Mouse (Mus musculus): ENCODE measurements around the gene Ptchd3. TPM values are rescaled to one million over a fixed set of nuclear protein-coding genes. Genes with fewer than 3 reads are reported as not detected.
A peak's percentile ranks its signal among the peaks of the same experiment; 100 is the strongest.

The Ptchd3 gene
- 0.08 and 0.21 TPM in 2 replicates for polyA plus RNA-seq (2015; fragmentation: Nextera tagmentation; extraction: Ambion mirVana)

DNA sequence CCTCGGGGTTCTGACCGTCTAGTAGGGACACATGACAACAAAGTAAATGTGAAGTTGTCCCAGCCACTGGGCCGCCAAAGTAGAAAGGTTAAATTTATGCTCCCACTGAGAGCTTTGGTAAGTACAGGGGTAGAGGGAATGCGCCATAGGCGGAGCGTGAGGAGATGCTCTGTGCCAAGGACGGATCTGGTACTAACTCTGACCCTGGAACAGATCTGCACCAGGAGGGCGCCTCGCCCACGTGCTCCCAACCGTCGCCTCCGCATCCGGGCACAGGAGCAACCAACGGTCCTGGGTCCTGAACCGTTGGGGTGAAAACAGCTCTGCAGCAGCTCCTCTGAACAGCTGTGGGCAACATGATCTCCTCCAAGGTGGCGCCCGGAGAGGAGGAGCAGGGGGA is at the start of gene Ptchd3:
TSS of gene Ptchd3 (plus strand) at position 301 of the 400 bp plus-strand sequence.
- H3K9ac ChIP-seq (ENCODE audit: low read length): no peak within 1 kb of the TSS
- no peaks in the 10 kb centered on the region for H3K4me1 ChIP-seq (replicated peaks; ENCODE audit: control insufficient read depth, insufficient read depth, low read length)
- no peak within 1 kb of the TSS for H3K27ac ChIP-seq (ENCODE audit: low read length)
- peak within 1 kb of the TSS; percentile 27; the same call in 1 of the 2 replicates for H3K4me2 ChIP-seq (ENCODE audit: low read depth, low read length)
- ATAC-seq (ENCODE audit: low read depth): no peak
- no peaks in the 10 kb centered on the region; the same call in 1 of the 2 replicates for H3K27me3 ChIP-seq (ENCODE audit: control insufficient read depth, insufficient read depth, low read depth, low read length)
- peaks cover 4% of the 10 kb centered on the region for H3K9me3 ChIP-seq (ENCODE audit: control insufficient read depth, low read length)
- no peak within 1 kb of the TSS for H3K4me3 ChIP-seq (ENCODE audit: low read length)
- 53% methylated on average over 18 of the region's 18 CpGs for WGBS
- no peaks in the 10 kb centered on the region for H3K36me3 ChIP-seq (ENCODE audit: control insufficient read depth, insufficient read depth, low read length)

DNA sequence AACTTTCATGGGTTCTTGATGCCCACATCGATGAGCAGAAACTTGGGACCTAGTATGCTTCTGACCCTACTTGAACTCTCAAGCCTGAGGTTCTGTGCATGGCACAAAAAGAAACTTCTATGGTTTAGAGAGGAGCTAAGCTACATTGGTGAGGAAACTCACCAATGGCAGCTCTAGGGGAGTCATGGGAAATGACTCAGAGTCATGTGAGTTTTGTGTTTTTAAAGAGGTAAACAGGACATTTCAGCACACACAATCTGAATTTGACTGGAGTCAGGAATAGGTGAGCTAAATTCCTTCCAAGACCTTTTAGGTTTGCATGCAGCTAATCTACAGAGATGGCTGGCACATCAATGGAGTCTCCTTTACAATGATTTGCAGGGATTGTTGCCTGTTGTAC is 48.2 kb upstream of the Ptchd3 start:
- Histone ChIP-seq H3K4me1 (replicated peaks; ENCODE audit: control insufficient read depth, insufficient read depth, low read length) (no peaks in the 10 kb centered on the region), H3K27me3 (ENCODE audit: control insufficient read depth, insufficient read depth, low read depth, low read length) (no peaks in the 10 kb centered on the region), H3K9ac (ENCODE audit: low read length) (no peak overlapping the region), H3K4me2 (ENCODE audit: low read depth, low read length) (no peak overlapping the region), H3K4me3 (ENCODE audit: low read length) (no peak overlapping the region), H3K36me3 (ENCODE audit: control insufficient read depth, insufficient read depth, low read length) (no peaks in the 10 kb centered on the region), H3K9me3 (ENCODE audit: control insufficient read depth, low read length) (no peaks in the 10 kb centered on the region), H3K27ac (ENCODE audit: low read length) (no peak overlapping the region)
- WGBS: 83% methylated on average over 1 of the region's 1 CpGs
- ATAC-seq (ENCODE audit: low read depth): no peak

GRCm38 (mm10) chr11:121787456-121787855 is 42.6 kb upstream of the Ptchd3 start:
- Histone ChIP-seq H3K27me3 (ENCODE audit: control insufficient read depth, insufficient read depth, low read depth, low read length) (no peaks in the 10 kb centered on the region), H3K4me3 (ENCODE audit: low read length) (no peak overlapping the region), H3K9ac (ENCODE audit: low read length) (no peak overlapping the region), H3K4me2 (ENCODE audit: low read depth, low read length) (no peak overlapping the region), H3K27ac (ENCODE audit: low read length) (no peak overlapping the region), H3K36me3 (ENCODE audit: control insufficient read depth, insufficient read depth, low read length) (no peaks in the 10 kb centered on the region), H3K4me1 (replicated peaks; ENCODE audit: control insufficient read depth, insufficient read depth, low read length) (no peaks in the 10 kb centered on the region; the same call in 1 of the 2 replicates), H3K9me3 (ENCODE audit: control insufficient read depth, low read length) (no peaks in the 10 kb centered on the region)
- no peak for ATAC-seq (ENCODE audit: low read depth)

DNA sequence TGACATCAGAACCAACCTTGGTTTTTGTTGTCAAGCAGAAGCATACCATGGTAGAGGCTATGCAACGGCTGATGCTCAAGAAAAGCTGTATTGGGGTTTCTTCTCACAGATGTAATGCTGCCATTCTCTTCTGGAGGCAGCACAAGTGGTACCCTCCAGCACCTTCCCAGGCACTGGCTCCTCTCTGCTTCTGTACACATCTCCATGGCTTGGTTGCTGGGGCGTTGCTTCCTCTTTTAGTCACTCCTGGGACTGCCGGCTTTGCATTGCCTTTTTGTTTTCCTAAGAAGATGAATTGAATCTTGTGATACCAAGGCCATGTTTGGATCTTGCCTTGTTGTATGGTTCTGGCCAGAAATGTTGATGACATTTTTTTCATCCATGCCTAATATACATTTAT is 40.5 kb upstream of the Ptchd3 start:
- no peak overlapping the region for H3K4me2 ChIP-seq (ENCODE audit: low read depth, low read length)
- no peak for ATAC-seq (ENCODE audit: low read depth)
- H3K9ac ChIP-seq (ENCODE audit: low read length): no peak overlapping the region
- no peaks in the 10 kb centered on the region for H3K27me3 ChIP-seq (ENCODE audit: control insufficient read depth, insufficient read depth, low read depth, low read length)
- no peaks in the 10 kb centered on the region for H3K36me3 ChIP-seq (ENCODE audit: control insufficient read depth, insufficient read depth, low read length)
- H3K9me3 ChIP-seq (ENCODE audit: control insufficient read depth, low read length): no peaks in the 10 kb centered on the region
- no peak overlapping the region for H3K27ac ChIP-seq (ENCODE audit: low read length)
- 77% methylated on average over 3 of the region's 3 CpGs for WGBS
- peaks cover 10% of the 10 kb centered on the region for H3K4me1 ChIP-seq (replicated peaks; ENCODE audit: control insufficient read depth, insufficient read depth, low read length)
- no peak overlapping the region for H3K4me3 ChIP-seq (ENCODE audit: low read length)

DNA sequence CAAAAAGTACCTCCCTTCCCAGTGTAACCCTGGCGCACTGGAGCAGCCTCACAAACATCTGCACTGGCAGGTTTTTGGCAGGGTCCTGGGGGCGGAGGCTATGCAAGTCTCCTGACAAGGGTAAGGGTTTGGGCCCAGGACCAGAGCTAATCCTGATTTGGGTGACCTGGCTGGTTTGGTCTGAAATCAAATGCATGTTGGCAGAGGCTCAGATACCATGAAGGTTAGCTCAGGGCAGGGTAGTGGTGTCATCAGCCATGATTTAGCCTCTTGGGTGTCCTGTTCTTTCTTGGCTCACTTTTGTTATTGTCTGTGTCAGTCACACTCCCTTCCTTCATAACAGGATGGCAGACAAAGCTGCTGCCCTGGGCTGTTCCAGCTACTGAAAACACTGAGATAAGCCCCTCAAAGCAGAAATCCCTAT is 39.4 kb upstream of the Ptchd3 start:
- Histone ChIP-seq H3K4me1 (replicated peaks; ENCODE audit: control insufficient read depth, insufficient read depth, low read length) (peaks cover 18% of the 10 kb centered on the region), H3K4me3 (ENCODE audit: low read length) (no peak overlapping the region), H3K9me3 (ENCODE audit: control insufficient read depth, low read length) (no peaks in the 10 kb centered on the region), H3K4me2 (ENCODE audit: low read depth, low read length) (no peak overlapping the region), H3K36me3 (ENCODE audit: control insufficient read depth, insufficient read depth, low read length) (no peaks in the 10 kb centered on the region), H3K27me3 (ENCODE audit: control insufficient read depth, insufficient read depth, low read depth, low read length) (no peaks in the 10 kb centered on the region), H3K27ac (ENCODE audit: low read length) (no peak overlapping the region), H3K9ac (ENCODE audit: low read length) (no peak overlapping the region)
- WGBS: 56% methylated on average over 2 of the region's 2 CpGs
- ATAC-seq (ENCODE audit: low read depth): no peak

DNA sequence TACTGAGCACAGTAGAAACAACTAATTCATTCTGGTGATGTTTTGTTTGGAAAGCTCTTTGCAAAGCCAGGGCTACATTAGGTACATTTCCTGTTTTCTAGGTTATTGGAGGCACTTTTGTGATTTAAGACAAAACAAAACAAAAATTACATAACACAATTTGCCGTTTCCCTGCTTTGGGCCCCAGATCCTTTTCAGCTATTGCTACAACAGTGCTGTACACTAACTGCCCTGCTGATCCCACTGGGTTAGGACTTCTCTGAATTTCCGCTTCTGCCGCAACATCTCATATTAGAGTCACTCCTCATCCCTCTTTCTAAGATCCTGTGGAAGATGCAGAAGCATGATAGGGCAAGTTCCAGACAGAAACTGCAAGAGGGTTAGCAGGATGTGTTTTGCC is 38.6 kb upstream of the Ptchd3 start:
- Histone ChIP-seq H3K4me2 (ENCODE audit: low read depth, low read length) (no peak overlapping the region), H3K27ac (ENCODE audit: low read length) (no peak overlapping the region), H3K27me3 (ENCODE audit: control insufficient read depth, insufficient read depth, low read depth, low read length) (no peaks in the 10 kb centered on the region), H3K4me1 (replicated peaks; ENCODE audit: control insufficient read depth, insufficient read depth, low read length) (peaks cover 18% of the 10 kb centered on the region), H3K9me3 (ENCODE audit: control insufficient read depth, low read length) (no peaks in the 10 kb centered on the region), H3K36me3 (ENCODE audit: control insufficient read depth, insufficient read depth, low read length) (no peaks in the 10 kb centered on the region), H3K4me3 (ENCODE audit: low read length) (no peak overlapping the region), H3K9ac (ENCODE audit: low read length) (no peak overlapping the region)
- ATAC-seq (ENCODE audit: low read depth): no peak
- WGBS: 71% methylated on average over 3 of the region's 3 CpGs

- Histone ChIP-seq H3K4me3 (ENCODE audit: low read length) (no peak overlapping the region), H3K9ac (ENCODE audit: low read length) (no peak overlapping the region), H3K4me1 (replicated peaks; ENCODE audit: control insufficient read depth, insufficient read depth, low read length) (peaks cover 18% of the 10 kb centered on the region), H3K27ac (ENCODE audit: low read length) (no peak overlapping the region), H3K4me2 (ENCODE audit: low read depth, low read length) (no peak overlapping the region), H3K27me3 (ENCODE audit: control insufficient read depth, insufficient read depth, low read depth, low read length) (no peaks in the 10 kb centered on the region), H3K9me3 (ENCODE audit: control insufficient read depth, low read length) (no peaks in the 10 kb centered on the region), H3K36me3 (ENCODE audit: control insufficient read depth, insufficient read depth, low read length) (no peaks in the 10 kb centered on the region)
- 41% methylated on average over 1 of the region's 1 CpGs for WGBS
- no peak for ATAC-seq (ENCODE audit: low read depth)
Measured at GRCm38 (mm10) chr11:121791991-121792390, 38.1 kb upstream of the Ptchd3 start.

DNA sequence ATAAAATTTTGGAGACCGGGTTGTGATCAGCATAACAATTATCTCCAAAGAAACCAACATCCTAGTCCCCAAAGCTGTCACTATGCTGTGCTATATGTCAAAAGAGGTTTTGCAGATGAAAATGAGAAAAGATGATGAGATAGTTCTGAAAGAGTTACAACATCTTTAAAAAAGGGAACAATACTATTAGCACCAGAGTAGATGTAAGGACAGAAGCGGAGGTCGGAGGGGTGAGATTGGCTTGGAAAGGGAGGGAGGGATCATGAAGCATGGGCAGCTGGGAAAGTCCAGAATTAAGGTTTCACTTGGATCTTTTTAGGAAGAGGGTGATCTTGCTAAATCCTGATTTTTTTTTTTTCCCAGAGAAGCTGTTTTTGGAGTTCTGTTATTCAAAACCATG is 36.5 kb upstream of the Ptchd3 start:
- WGBS: 91% methylated on average over 3 of the region's 3 CpGs
- peaks cover 18% of the 10 kb centered on the region for H3K4me1 ChIP-seq (replicated peaks; ENCODE audit: control insufficient read depth, insufficient read depth, low read length)
- H3K27ac ChIP-seq (ENCODE audit: low read length): no peak overlapping the region

DNA sequence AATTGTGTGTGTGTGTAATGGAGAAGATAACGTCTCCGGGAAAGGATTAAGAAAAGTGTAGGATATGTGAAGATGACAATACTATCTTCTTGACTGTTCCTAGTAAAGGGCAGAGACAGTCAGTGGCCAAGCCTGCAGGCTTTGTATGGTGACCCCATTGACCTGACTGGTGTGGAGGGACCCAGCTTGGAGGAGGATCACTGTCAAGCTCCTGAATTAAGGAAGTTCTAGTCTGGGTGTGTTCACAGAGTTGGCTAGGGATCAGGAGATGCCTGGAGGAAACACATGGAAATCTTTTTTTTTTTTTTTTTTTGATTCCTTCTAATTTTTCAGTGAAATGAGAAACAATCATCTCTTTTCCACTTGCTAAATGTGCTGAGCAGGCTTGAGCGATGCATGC is 35.9 kb upstream of the Ptchd3 start:
- Histone ChIP-seq H3K4me2 (ENCODE audit: low read depth, low read length) (no peak overlapping the region), H3K27ac (ENCODE audit: low read length) (peak overlapping the region; percentile 60), H3K36me3 (ENCODE audit: control insufficient read depth, insufficient read depth, low read length) (no peaks in the 10 kb centered on the region), H3K9me3 (ENCODE audit: control insufficient read depth, low read length) (no peaks in the 10 kb centered on the region), H3K4me3 (ENCODE audit: low read length) (no peak overlapping the region), H3K9ac (ENCODE audit: low read length) (no peak overlapping the region), H3K27me3 (ENCODE audit: control insufficient read depth, insufficient read depth, low read depth, low read length) (no peaks in the 10 kb centered on the region), H3K4me1 (replicated peaks; ENCODE audit: control insufficient read depth, insufficient read depth, low read length) (peaks cover 18% of the 10 kb centered on the region)
- WGBS: 15% methylated on average over 3 of the region's 3 CpGs
- ATAC-seq (ENCODE audit: low read depth): peak; percentile 20; the same call in 1 of the 2 replicates

More for the DNA sequence above, 36.5 kb upstream of the Ptchd3 start:
- Histone ChIP-seq H3K9ac (ENCODE audit: low read length) (no peak overlapping the region), H3K4me3 (ENCODE audit: low read length) (no peak overlapping the region), H3K27me3 (ENCODE audit: control insufficient read depth, insufficient read depth, low read depth, low read length) (no peaks in the 10 kb centered on the region), H3K4me2 (ENCODE audit: low read depth, low read length) (no peak overlapping the region), H3K36me3 (ENCODE audit: control insufficient read depth, insufficient read depth, low read length) (no peaks in the 10 kb centered on the region), H3K9me3 (ENCODE audit: control insufficient read depth, low read length) (no peaks in the 10 kb centered on the region)
- ATAC-seq (ENCODE audit: low read depth): no peak
